Mouse (Mus musculus): Measurements from ENCODE around the gene Baz2b. TPM values are rescaled to one million over a fixed set of nuclear protein-coding genes. Genes with fewer than 3 reads are reported as not detected.

Gene Baz2b
- 43.5 TPM for polyA plus RNA-seq (2014; fragmentation: Illumina TruSeq; extraction: RNeasy Lipid Tissue Mini Kit (QIAGEN cat#74804); ENCODE audit: low read depth, low replicate concordance)

GRCm38 (mm10) chr2:60209703-60210651, at the start of gene Baz2b, which contains the start of gene March7:
Gene Baz2b, minus strand, starts transcription at chr2:60209839.
Gene March7, plus strand, starts transcription at chr2:60209887.

GRCm38 (mm10) chr2:59881831-59882741, 327.6 kb downstream of the Baz2b start, which contains the start of gene Wdsub1:
Gene Wdsub1, minus strand, starts transcription at chr2:59882591.

Other genes with a start within 250 kb of the Baz2b start
- 42.0 TPM for gene March7, start within 50 bp of the Baz2b start, polyA plus RNA-seq (2014; fragmentation: Illumina TruSeq; extraction: RNeasy Lipid Tissue Mini Kit (QIAGEN cat#74804); ENCODE audit: low read depth, low replicate concordance)
- 74.9 TPM for gene Cd302, start 74.6 kb upstream of the Baz2b start, polyA plus RNA-seq (2014; fragmentation: Illumina TruSeq; extraction: RNeasy Lipid Tissue Mini Kit (QIAGEN cat#74804); ENCODE audit: low read depth, low replicate concordance)
- 0.66 TPM for gene Ly75, start 173.5 kb upstream of the Baz2b start, polyA plus RNA-seq (2014; fragmentation: Illumina TruSeq; extraction: RNeasy Lipid Tissue Mini Kit (QIAGEN cat#74804); ENCODE audit: low read depth, low replicate concordance)